ENCODE assay signal across 13 mouse cellular contexts in the genomic region with DNA sequence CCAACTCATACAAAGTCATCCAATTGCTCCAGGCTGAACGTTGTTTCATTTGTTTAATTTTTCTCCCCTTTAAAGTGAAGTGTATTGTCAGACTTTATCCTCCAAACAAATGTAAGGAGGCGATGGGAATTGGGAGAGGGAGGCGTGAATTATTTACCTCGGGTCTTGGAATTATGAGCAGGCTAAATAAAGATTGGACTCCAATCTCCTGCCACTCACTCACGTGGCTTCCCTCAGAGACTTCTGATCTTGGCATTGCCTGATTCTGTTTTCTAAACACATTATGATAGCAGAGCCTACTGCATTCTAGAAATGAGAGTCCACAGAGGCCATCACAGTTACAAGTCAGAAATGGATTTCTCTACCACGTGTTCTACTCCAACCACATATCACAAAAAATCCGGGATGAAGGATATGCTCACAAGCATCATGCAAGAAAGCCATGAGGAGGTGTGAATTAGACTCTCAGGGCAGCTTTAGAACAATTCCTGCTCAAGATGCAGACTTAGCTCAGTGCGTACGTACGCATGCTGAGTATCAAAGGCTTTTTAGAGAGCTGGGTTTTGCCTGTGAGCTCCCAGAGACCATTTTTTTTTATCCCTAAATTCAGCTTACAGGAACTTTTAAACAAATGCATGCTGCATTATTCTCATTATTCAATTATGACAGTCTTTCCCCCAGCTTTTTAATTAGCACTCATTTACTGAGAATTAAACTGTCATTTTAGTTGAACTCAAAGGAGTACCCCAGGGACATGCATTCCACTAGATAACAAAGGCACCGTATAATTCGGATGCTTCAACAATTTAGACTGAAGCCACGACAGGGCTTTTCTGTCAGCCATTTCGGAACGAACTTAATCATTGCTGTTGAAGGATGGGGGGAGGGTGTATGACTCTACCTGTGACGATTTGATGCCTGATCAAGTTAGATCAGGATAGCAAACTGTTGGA.
A peak's percentile ranks its signal among the peaks of the same experiment; 100 is the strongest.
DNase-seq lines count a peak whose midpoint lies in the region; ATAC-seq lines count a peak whose summit lies in the region.
"Had no signal": no experiment of that assay in that cellular context is flagged by ENCODE, and none has a peak within 500 bp of the region (broad histone marks: within the 10 kb centered on the region; RNA-seq: fewer than 3 reads in every experiment).

No protein-coding gene starts in this region.

- no peaks in the 10 kb centered on the region for H3K4me1 ChIP-seq in heart, embryonic 12.5 days (replicated peaks)
- H3K4me1 ChIP-seq in forebrain, embryonic 15.5 days: peaks cover 25% of the 10 kb centered on the region
- H3K4me1 ChIP-seq in midbrain, embryonic 10.5 days: peaks cover 28% of the 10 kb centered on the region
- H3K4me1 ChIP-seq: intestine, embryonic 15.5 days; limb, embryonic 15.5 days had no signal

- ATAC-seq in heart, embryonic 12.5 days (ENCODE audit: insufficient number of reproducible peaks, low FRiP score): no peak
- no peak for ATAC-seq in forebrain, embryonic 15.5 days (replicated peaks)
- ATAC-seq in monocyte, adult 5-6 weeks (replicated peaks; ENCODE audit: insufficient number of reproducible peaks, low FRiP score, low TSS enrichment, poor library complexity, severe bottlenecking): no peak
- ATAC-seq: intestine, embryonic 15.5 days had no signal

- H3K9ac ChIP-seq in heart, embryonic 12.5 days: no peak overlapping the region
- H3K9ac ChIP-seq in forebrain, embryonic 15.5 days (replicated peaks): no peak overlapping the region
- H3K9ac ChIP-seq: intestine, embryonic 15.5 days; limb, embryonic 15.5 days; lung, embryonic 14.5 days had no signal

- no peaks in the 10 kb centered on the region for H3K27me3 ChIP-seq in heart, embryonic 12.5 days (replicated peaks)
- no peaks in the 10 kb centered on the region for H3K27me3 ChIP-seq in forebrain, embryonic 15.5 days
- H3K27me3 ChIP-seq in midbrain, embryonic 10.5 days (ENCODE audit: low read depth, poor library complexity, severe bottlenecking): no peaks in the 10 kb centered on the region; the same call in 1 of the 2 replicates
- H3K27me3 ChIP-seq: intestine, embryonic 15.5 days; limb, embryonic 15.5 days had no signal

- WGBS in heart, embryonic 12.5 days: 73% methylated on average over 16 of the region's 16 CpGs
- WGBS in forebrain, embryonic 15.5 days: 19% methylated on average over 16 of the region's 16 CpGs
- 62% methylated on average over 16 of the region's 16 CpGs for WGBS in midbrain, embryonic 10.5 days

- no peak overlapping the region for H3K4me2 ChIP-seq in heart, embryonic 12.5 days
- no peak overlapping the region for H3K4me2 ChIP-seq in forebrain, embryonic 15.5 days (replicated peaks)
- H3K4me2 ChIP-seq: intestine, embryonic 15.5 days; limb, embryonic 15.5 days; lung, embryonic 14.5 days had no signal

- DNase-seq in heart, adult 18-20 months: peak; percentile 29 to 35
- no peak for DNase-seq in midbrain, embryonic 10.5 days (ENCODE audit: low spot score)
- peak; percentile 35 for DNase-seq in retina, embryonic 14.5 days (ENCODE audit: low spot score)
- no peak for DNase-seq in left cerebral cortex, postnatal 36 days (ENCODE audit: low spot score in 2 of 2)
- DNase-seq in embryo, embryonic 10 days (ENCODE audit: low spot score): no peak
- DNase-seq: gastrocnemius, postnatal 14 days; kidney, postnatal 36 days; lung, embryonic 14.5 days had no signal

- no peaks in the 10 kb centered on the region for H3K9me3 ChIP-seq in heart, embryonic 12.5 days (replicated peaks)
- no peaks in the 10 kb centered on the region for H3K9me3 ChIP-seq in forebrain, embryonic 15.5 days
- no peaks in the 10 kb centered on the region; the same call in 1 of the 2 replicates for H3K9me3 ChIP-seq in midbrain, embryonic 10.5 days (replicated peaks)
- H3K9me3 ChIP-seq: intestine, embryonic 15.5 days; limb, embryonic 15.5 days had no signal

- intact Hi-C loops in left cerebral cortex, postnatal 36 days (cut with DNase I): no loop called here

- H3K27ac ChIP-seq in heart, embryonic 12.5 days (ENCODE audit: poor library complexity, severe bottlenecking): no peak overlapping the region
- H3K27ac ChIP-seq in forebrain, embryonic 15.5 days (replicated peaks): peak overlapping the region; percentile 68
- peak overlapping the region; percentile 65 for H3K27ac ChIP-seq in midbrain, embryonic 10.5 days (replicated peaks)
- H3K27ac ChIP-seq: intestine, embryonic 15.5 days; limb, embryonic 15.5 days had no signal

- H3K4me3 ChIP-seq in heart, embryonic 12.5 days: no peak overlapping the region
- H3K4me3 ChIP-seq in forebrain, embryonic 15.5 days: no peak overlapping the region
- no peak overlapping the region for H3K4me3 ChIP-seq in midbrain, embryonic 10.5 days
- H3K4me3 ChIP-seq: intestine, embryonic 15.5 days; limb, embryonic 15.5 days had no signal

- H3K36me3 ChIP-seq in heart, embryonic 12.5 days: no peaks in the 10 kb centered on the region
- H3K36me3 ChIP-seq in forebrain, embryonic 15.5 days: no peaks in the 10 kb centered on the region
- H3K36me3 ChIP-seq in midbrain, embryonic 10.5 days: peaks cover 58% of the 10 kb centered on the region
- H3K36me3 ChIP-seq: intestine, embryonic 15.5 days; limb, embryonic 15.5 days had no signal

Comparison
In these comparisons a context has a peak if more than half of its experiments do, and no peak if none do; other contexts are left out.
1. DNase-seq: peak in heart, adult 18-20 months (2 of 2) and retina, embryonic 14.5 days (single experiment); none in midbrain, embryonic 10.5 days (single experiment), left cerebral cortex, postnatal 36 days (0 of 2) and embryo, embryonic 10 days (single experiment).